Mouse (Mus musculus): Measurements from ENCODE around the gene Smc3.
"Not testable (repeated sequence)": the region's sequence is repeated elsewhere in the genome, so short reads cannot be mapped to it uniquely, and the experiment has no call there.

The Smc3 gene

DNA sequence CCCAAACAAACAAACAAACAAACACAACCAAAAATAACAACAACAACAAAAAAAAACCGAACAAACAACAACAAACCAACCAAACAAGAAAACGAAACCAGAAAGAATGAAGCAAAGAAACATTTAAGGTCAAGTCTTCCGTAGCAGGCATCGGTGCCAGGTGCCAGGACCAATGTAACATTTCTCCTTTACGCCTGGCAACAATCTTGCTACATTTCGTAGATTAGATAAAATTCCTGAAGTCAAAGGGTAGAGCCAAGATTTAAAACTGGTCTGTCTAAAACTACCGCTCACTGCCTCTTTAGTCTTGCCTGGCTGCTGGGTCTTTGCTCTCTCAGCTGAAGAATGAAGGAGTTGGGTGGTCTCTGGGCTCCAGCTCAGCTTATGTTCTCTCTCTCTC is 24.1 kb upstream of the Smc3 start:
- DNase-seq (ENCODE audit: low read depth, low spot score): no peak

DNA sequence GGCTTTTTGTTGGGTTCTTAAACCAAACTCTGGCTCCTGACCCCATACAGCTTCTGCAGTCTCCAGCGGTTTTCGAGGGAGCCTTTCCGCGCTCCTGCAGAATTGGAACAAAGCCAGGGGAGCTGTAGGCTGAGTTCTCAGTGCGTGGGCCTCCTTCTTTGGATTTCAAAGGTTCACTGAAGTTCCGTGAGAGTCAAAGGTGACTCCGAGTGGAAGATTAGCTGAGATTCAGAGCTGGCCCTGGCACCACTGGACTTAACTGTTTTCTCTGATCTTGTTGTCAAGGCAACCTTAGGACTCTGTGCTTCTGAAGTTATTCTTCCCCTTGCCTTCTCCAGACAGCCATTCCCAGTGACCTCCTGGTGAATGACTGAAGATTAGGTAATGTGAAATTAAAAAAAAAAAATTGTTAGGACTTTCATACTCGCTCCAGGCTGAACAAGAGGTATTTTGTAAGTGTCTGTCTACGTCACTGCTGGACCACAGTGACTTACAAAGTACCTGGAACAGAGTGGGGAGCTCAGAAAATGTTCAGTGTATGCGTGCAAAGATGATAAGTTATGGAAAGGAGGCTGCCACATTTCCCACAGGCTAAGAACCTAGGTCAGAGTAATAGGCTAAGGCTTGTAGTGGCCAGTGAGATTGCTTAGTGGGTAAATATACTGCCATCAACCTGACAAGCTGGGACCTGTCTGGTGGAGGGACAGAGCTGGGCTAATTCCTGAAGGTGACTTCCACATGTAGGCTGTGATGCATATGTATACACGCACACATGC is 23.0 kb upstream of the Smc3 start:
- no peak for DNase-seq (ENCODE audit: low read depth, low spot score)

DNA sequence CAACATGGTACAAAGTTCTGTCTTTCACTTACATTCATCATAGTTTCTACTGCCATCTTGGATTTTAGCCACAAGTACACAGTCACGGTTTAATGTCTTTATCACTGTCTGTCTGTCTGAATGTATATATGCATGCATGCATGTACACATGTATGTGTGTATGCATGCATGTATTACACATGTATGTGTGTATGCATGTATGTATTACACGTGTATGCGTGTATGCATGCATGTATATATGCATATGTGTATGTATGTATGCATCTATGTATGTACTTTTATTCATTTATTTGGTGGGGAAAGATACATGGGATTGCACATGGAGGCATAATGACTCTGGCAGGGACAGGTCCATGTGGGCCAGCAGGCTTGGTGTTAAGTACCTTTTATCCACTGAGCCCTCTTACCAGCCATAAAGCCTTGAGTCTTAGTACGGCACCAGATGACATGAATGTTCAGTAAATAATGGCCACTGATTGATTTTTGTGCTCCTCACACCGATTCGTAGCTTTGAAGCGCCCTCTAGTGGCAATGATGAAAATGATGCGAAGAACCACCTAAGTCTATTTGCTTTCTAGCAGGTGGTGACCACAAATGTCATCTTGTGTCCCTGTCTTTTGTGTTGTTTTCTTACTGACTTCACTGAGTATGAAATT is 21.5 kb upstream of the Smc3 start:
- DNase-seq (ENCODE audit: low read depth, low spot score): peak; percentile 83

DNA sequence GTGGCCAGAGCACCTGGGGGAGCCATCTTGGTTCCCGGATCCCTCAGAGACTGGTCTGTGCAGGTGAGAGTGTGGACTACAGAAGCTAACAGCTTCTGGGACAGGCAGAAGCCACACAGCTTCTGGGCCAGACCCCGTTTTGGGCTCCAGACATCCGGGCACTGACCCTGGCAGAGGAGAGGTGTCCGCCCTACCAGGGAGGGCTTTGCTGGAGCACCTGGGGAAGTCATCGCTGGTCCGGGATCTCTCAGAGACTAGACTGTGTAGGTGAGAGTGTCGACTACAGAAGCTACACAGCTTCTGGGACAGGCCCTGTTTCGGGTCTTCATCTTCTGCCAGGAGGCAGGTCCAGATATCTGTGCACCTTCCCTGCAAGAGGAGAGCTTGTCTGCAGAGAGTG is 19.9 kb upstream of the Smc3 start:
- DNase-seq (ENCODE audit: low read depth, low spot score): not testable (repeated sequence)

DNA sequence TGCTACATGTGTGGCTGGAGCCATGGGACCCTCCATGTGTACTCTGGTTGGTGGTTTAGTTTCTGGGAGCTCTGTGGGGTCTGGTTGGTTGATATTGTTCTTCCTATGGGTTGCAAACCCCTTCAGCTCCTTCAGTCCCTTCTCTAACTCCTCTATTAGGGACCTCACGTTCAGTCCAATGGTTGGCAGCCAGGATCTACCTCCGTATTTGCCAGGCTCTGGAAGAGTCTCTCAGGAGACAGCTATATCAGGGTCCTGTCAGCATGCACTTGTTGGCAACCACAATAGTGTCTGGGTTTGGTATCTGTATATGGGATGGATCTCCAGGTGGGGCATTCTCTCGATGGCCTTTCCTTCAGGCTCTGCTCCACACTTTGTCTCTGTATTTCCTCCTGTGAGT is 12.5 kb upstream of the Smc3 start:
- not testable (repeated sequence) for DNase-seq (ENCODE audit: low read depth, low spot score)

DNA sequence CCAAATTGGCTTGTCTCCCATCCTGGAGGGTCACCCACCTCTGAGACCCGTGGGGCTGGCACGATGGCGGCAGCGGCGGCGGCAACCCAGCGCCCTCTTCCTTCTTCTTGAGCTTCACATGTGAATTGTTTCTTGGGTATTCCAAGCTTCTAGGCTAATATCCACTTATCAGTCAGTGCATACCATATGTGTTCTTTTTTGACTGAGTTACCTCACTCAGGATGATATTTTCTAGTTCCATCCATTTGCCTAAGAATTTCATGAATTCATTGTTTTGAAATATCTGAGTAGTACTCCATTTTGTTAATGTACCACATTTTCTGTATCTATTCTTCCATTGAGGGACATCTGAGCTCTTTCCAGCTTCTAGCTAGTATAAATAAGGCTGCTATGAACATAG is 11.2 kb upstream of the Smc3 start, which contains the start of gene Nutf2-ps1:
Nutf2-ps1 (minus strand) TSS at position 101 of the 400 bp plus-strand sequence.
- not testable (repeated sequence) for DNase-seq (ENCODE audit: low read depth, low spot score)

DNA sequence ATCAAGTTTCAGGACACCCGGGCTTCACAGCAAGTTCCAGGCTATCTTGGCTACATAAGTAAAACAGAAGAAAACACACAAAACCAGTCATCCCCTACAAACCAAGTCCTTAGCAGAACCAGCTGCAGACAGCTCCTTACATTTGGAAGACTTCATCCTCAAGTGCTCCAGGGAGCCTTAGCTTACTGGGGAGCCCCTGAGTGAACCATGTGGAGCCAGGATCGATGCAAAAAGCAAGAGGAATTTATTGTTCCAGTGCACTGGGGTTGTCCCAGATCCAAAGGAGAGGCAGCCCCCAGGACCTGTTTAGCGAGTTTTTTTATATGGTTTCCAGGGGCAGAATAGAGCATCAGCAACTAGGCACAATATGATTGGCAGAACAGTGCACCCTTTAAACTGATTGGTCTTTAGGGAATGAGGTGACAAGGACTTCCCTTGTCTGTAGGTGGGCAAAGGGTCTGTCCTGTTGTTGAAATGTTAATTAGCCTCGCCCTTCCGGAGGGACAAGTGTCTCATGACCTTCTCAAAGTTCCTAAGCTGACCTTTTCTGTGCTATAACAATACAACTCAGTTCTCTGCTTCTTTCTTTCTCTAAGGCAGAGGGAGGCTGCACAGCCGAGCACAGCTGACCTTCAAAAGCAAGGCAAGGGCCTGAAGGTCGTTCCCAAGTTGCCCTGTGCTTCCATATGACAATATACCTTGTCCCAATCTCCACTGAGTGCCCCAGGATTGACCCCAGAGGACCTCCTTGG is 3.3 kb upstream of the Smc3 start:
- DNase-seq (ENCODE audit: low read depth, low spot score): peak; percentile 87

DNA sequence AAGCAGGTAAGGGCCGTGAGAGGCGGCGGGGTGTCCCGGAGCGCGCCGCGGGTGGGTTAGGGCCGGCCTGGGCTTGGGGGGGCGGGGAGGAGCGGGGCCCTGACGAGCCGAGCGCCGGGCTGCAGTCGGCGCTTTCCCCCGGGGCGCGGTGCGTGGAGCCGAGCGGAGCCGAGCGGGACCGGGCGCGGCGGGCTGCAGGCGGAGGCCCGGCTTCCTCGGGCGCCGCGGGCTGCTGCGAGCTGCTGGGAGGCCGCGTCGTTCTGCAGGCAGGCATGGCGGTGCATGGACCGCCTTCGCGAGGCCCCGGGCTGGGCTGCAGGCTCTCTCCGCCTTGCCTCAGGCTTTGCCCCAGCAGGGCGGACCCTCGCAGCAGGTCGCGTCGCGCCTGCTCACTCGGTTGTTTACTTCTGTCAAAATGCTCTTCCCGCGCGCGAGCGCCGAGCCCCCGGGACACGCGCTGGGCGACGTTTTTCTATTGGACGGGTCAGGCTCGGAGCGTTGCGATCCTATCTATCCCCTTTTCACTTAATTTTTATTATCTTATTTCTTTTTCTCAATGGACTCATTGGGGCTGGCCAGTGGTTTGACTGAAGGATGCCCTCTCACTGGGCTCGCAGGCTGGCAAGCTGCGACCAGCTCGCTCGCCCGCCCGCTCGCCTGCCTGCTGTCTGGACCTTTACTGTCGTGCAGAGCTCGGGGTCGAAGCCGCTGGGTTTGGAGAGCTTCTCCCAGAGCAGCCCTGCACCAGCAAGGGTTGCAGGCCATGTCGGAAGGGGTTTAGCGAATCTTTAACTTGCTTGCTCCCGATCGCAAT is 558 bp downstream of the Smc3 start:
- DNase-seq (ENCODE audit: low read depth, low spot score): peak; percentile 54

DNA sequence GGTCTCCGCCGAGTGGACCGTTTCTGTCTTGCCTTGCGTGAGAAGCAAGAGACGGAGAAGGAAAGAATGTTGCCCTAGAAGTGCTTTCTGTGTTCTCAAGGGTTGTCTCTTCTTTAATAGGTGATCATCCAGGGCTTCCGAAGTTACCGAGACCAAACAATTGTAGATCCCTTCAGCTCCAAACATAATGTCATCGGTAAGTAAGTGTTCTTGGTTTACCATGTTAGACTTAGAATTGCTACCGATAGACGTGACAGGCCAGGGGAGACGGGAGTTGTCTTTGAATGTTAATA is 1.1 kb downstream of the Smc3 start:
- DNase-seq (ENCODE audit: low read depth, low spot score): no peak

DNA sequence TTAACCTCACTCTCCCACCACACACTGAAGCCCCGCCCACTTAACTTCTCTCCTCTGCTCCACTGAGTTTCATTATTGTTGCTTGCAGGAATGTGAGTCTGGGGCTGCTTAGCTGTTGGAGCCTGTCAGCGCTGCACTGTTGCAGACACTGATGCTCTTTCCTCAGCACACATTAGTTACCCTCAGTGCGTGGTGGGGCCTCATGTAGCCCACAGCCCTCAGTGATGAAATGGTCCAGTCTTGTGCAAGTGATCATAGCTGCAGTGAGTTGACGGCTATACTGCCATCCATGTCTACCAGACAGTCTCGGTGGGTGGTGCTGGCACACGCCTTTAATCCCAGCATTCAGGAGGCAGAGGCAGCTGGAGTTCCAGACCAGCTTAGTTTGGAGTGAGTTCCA is 8.7 kb downstream of the Smc3 start:
- DNase-seq (ENCODE audit: low read depth, low spot score): peak; percentile 27

DNA sequence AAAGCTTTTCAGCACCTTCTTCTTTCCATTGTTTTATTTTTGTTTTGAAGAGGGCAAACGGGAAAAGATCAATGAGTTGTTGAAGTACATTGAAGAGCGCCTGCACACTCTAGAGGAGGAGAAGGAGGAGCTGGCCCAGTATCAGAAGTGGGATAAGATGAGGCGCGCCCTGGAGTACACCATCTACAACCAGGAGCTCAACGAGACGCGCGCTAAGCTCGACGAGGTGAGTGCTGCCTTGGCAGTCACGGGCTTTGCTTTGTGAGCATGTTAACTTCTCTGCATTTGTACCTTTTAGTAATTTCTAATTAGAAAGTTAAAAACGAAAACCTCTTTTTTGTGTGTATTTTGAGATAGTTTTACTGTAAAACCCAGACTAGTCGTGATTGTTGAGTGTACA is 21.5 kb downstream of the Smc3 start:
- no peak for DNase-seq (ENCODE audit: low read depth, low spot score)

DNA sequence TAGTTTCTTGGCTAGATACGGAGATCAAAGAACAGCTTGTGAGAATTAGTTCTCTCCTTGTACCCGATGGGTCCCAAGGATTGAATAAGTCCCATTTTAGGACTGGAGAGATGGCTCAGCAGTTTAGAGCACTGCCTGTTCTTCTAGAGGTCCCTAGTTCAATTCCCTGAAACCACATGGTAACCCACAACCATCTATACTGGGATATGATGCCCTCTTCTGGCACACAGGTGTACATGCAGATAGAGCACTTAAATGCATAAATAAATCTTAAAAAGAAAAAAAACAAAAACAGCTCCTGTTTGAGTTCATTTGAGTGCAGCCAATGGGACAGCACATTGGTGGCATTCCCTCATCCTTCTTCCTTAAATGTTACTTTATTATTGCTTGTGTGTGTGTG is 37.8 kb downstream of the Smc3 start:
- DNase-seq (ENCODE audit: low read depth, low spot score): peak; percentile 61

DNA sequence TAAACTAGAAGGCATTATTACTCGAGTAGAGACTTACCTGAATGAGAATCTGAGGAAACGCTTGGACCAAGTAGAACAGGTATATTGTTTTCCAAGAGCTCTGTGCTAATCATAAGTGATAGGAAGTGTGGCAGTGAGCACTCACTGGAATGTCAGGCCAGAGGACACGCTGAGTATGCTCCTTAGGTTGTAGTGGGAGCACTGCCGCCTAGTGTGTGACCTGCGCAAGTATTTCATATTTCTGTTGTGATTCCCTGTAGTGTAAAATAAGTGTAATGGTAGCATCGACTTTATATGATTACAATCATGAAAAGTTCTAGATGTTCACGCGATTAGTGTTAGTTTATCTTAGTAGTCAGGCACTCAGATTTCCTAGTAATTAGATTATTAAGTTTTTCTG is 38.5 kb downstream of the Smc3 start:
- DNase-seq (ENCODE audit: low read depth, low spot score): no peak

DNA sequence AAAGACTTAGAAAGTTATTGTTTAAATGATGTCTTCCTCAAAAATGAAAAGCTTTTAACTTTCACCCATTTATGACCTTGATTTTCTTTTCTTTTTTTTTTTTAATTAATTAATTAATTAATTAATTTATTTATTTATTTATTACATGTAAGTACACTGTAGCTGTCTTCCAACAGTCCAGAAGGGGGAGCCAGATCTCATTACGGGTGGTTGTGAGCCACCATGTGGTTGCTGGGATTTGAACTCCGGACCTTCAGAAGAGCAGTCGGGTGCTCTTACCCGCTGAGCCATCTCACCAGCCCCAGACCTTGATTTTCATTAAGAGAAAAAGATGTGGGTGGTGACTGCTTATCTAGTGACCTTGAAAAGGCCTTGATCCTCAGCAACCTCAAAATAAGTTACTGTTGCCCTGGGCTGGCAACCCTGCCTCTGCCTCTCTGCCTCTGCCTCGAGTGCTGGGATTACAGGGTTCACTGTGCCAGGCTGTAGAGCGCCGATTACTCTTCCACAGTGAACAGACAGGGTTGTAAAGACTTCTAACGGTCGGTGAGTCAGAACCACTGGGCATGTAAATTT is 43.9 kb downstream of the Smc3 start:
- DNase-seq (ENCODE audit: low read depth, low spot score): peak; percentile 52

DNA sequence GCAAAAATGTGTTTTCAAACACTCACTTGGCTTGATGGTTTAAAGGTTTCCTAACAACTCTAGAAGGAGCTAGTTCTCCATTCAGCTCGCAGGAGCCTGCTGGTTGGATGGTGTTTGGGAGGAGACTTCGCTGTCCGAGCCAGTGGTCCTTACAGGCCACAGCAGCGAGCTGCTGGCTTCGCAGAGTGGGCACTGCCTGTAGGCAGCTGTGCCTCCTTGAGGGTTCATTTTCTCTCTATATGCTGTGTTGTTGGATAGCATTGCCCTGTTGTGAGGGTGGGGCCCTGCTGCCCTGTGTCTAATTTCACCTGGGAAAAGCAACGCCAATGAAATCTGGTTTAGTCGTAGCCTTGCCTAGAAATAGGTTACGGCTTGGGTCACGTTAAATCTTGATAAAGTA is 47.1 kb downstream of the Smc3 start:
- DNase-seq (ENCODE audit: low read depth, low spot score): no peak

DNA sequence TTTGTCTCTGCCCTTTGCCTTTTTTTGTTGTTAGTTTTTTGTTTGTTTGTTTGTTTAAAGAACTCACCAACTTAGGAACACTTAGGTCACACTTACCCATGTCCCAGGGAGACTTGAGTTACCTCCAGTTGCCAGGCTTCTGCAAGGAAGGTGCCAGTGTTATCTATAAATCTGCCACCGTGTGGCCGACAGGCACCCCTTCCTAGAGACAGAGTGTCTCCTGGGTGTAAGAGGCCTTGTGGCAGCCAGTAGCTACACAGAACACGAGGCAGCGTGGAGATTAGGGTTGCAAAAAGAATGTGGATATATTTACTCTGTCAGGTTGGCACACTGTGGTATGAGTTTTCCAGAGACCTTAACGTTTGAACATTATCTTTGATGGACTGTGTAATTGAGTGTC is 47.9 kb downstream of the Smc3 start:
- DNase-seq (ENCODE audit: low read depth, low spot score): no peak

DNA sequence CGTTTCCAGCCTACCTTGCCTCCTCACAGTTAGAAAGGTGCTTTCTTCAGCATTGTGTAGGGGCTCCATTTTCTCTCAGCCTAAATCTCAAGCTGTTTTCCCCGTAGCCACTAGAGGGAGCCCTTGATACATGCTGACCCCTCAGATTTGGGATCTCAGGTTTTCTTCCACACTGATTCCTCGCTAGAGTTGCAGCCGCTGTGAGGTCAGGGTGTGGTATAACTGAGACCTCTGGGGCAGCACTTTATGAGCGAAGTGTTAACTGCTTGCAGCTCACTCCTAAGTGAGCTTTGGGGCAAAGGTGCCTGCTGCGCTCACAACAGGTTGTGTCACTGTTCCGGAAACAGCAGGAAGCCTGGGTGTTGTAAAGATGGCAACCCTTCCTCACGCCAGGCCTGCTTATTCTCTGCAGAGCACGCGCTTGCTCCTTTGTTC is 48.6 kb downstream of the Smc3 start:
- DNase-seq (ENCODE audit: low read depth, low spot score): peak; percentile 85

DNA sequence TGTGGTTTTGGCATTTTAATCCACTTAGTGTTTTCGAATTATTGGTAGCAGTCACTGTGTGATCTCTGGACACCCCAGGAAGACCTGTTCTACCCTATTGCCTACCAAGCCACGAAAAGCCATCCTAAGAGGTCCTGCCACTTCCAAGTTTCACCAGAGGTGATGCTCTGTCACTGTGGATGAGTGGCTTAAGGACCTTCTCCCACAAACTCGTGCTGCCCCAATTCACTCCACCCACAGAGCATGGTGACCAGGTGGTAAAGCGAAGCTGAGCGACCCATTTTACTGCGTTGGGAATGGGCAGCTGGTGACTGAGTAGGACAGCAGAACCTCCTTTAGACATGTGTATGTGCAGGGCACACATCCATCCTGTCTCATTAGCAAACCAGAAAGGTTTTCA is 49.2 kb downstream of the Smc3 start:
- peak; percentile 55 for DNase-seq (ENCODE audit: low read depth, low spot score)

DNA sequence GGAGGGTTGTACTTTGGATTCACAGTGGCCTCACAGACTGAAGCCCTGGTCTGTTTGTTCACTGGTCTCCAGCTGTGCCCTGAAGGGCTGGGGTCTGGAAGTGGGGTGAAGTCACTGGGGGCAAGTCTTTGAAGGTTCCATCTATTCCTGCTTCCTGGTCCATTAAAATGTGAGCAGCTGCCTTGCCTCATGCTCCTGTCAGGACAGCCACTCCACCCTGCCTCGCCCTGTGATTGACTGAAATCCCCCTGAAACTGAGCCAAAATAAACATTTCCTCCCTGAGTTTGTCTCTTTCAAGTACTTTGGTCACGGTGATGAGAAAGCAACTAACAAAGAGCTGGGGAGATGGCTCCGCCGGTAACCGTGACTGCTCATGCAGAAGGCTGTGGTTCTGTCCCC is 49.6 kb downstream of the Smc3 start:
- no peak for DNase-seq (ENCODE audit: low read depth, low spot score)

DNA sequence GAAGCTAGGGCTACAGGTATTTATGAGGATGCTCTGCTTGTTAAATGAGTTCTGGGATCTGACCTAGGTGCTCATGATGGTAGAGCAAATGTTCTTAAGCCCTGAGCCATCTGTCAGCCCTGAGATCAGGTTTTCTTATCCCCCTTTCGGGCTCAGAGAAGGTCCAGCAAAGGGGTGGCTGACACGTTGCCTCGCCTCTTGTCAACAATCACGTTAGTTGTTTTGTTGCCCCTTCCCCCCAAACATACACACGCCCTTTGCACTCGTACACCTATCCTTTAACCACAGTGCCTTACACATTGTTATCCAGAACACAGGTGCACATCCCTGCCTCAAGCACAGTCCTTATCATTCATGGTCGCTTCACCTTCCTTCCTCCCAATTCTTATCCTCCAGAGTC is 50.7 kb downstream of the Smc3 start:
- no peak for DNase-seq (ENCODE audit: low read depth, low spot score)

DNA sequence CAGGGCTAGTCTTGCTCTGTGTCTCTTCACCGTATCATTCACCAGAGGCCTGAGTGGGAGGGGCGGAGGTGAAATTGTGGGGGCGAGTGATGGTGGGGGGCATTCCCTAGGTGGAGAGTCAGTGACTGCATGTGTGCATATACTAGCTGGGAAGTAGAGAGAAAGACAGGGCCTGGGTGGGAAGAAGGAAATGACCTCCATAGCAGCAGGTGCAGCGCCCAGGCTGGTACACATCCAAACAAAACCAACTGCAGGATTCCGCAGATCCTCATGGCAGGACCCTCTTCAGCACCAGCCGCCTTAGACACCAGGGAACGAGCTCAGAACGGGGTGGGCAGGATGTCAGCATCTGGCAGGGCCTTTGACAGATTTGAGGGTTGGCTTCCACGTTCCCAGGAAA is 52.1 kb downstream of the Smc3 start:
- no peak for DNase-seq (ENCODE audit: low read depth, low spot score)

All from ES-CJ7 (cell line).